30 mouse cellular contexts compared by ENCODE assay signal in the genomic region with DNA sequence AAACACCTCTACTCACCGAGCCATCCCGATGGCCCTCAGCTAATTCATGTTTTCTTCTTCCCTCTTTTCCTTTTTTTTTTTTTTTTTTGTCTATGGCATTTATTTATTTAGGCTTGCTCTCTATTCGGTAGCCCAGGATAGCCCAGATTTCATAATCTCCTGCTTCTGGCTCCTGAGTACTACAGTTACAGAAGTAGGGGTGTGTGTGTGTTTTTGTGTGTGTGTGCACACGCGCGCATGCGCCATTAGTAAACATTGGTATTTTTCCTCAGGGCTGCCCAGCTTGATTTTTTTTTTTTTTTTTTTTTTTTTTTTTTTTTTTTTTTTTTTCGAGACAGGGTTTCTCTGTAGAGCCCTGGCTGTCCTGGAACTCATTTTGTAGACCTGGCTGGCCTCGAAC. TPM values are rescaled to one million over a fixed set of nuclear protein-coding genes. Genes with fewer than 3 reads are reported as not detected.
DNase-seq lines count a peak whose midpoint lies in the region; ATAC-seq lines count a peak whose summit lies in the region.
"Had no signal": no experiment of that assay in that cellular context is flagged by ENCODE, and none has a peak within 500 bp of the region (broad histone marks: within the 10 kb centered on the region; RNA-seq: fewer than 3 reads in every experiment).

No protein-coding gene starts in this region.

- no peak for DNase-seq in forebrain, embryonic 10.5 days (ENCODE audit: extremely low spot score, low spot score)
- DNase-seq in neural tube, embryonic 10.5 days (ENCODE audit: extremely low spot score, low spot score): no peak
- DNase-seq in heart, adult 18-20 months: no peak
- DNase-seq in heart, adult 8-10 months (ENCODE audit: low spot score): no peak
- DNase-seq in right cerebral cortex, postnatal 14 days: no peak
- DNase-seq: adrenal gland, postnatal 25 days; cerebellum, adult 9-11 months; gastrocnemius, postnatal 36 days; kidney, adult 11 months; kidney, postnatal 36 days; liver, embryonic 13.5 days; lung, adult 2 months; lung, postnatal 14 days; thymus, postnatal 14 days had no signal

- peaks cover 3% of the 10 kb centered on the region; the same call in 1 of the 2 replicates for H3K9me3 ChIP-seq in forebrain, embryonic 12.5 days
- peaks cover 8% of the 10 kb centered on the region; the same call in 1 of the 2 replicates for H3K9me3 ChIP-seq in forebrain, embryonic 10.5 days
- peaks cover 13% of the 10 kb centered on the region; the same call in 1 of the 2 replicates for H3K9me3 ChIP-seq in neural tube, embryonic 15.5 days (replicated peaks)
- H3K9me3 ChIP-seq in midbrain, embryonic 12.5 days: no peaks in the 10 kb centered on the region
- H3K9me3 ChIP-seq: liver, embryonic 13.5 days had no signal

- WGBS in forebrain, embryonic 12.5 days: 90% methylated on average over 9 of the region's 9 CpGs
- 92% methylated on average over 9 of the region's 9 CpGs for WGBS in forebrain, embryonic 10.5 days
- 85% methylated on average over 9 of the region's 9 CpGs for WGBS in neural tube, embryonic 15.5 days
- WGBS in midbrain, embryonic 12.5 days: 90% methylated on average over 9 of the region's 9 CpGs

- H3K9ac ChIP-seq in forebrain, embryonic 12.5 days: no peak overlapping the region
- no peak overlapping the region for H3K9ac ChIP-seq in neural tube, embryonic 15.5 days (replicated peaks)
- no peak overlapping the region for H3K9ac ChIP-seq in midbrain, embryonic 12.5 days (replicated peaks)
- H3K9ac ChIP-seq: kidney, embryonic 15.5 days; liver, embryonic 13.5 days; neural tube, embryonic 12.5 days had no signal

- H3K27ac ChIP-seq in forebrain, embryonic 12.5 days: peak overlapping the region; percentile 78; the same call in 1 of the 2 replicates
- H3K27ac ChIP-seq in forebrain, embryonic 10.5 days: no peak overlapping the region
- H3K27ac ChIP-seq in neural tube, embryonic 15.5 days (replicated peaks): peak overlapping the region; percentile 28
- peak overlapping the region; percentile 50; the same call in 1 of the 2 replicates for H3K27ac ChIP-seq in midbrain, embryonic 12.5 days (replicated peaks)
- H3K27ac ChIP-seq: kidney, embryonic 15.5 days; liver, embryonic 13.5 days; neural tube, embryonic 12.5 days had no signal

- no peak overlapping the region for H3K4me3 ChIP-seq in forebrain, embryonic 12.5 days (replicated peaks)
- no peak overlapping the region for H3K4me3 ChIP-seq in forebrain, embryonic 10.5 days
- no peak overlapping the region for H3K4me3 ChIP-seq in neural tube, embryonic 15.5 days (replicated peaks)
- H3K4me3 ChIP-seq in midbrain, embryonic 12.5 days: no peak overlapping the region
- H3K4me3 ChIP-seq: kidney, embryonic 15.5 days; liver, embryonic 13.5 days; neural tube, embryonic 12.5 days had no signal

- H3K4me1 ChIP-seq in forebrain, embryonic 12.5 days: peaks cover 6% of the 10 kb centered on the region
- H3K4me1 ChIP-seq in forebrain, embryonic 10.5 days: peaks cover 10% of the 10 kb centered on the region
- H3K4me1 ChIP-seq in neural tube, embryonic 15.5 days: peaks cover 3% of the 10 kb centered on the region; the same call in 1 of the 2 replicates
- peaks cover 6% of the 10 kb centered on the region for H3K4me1 ChIP-seq in midbrain, embryonic 12.5 days
- H3K4me1 ChIP-seq: kidney, embryonic 15.5 days; liver, embryonic 13.5 days; neural tube, embryonic 12.5 days had no signal

- ATAC-seq in forebrain, embryonic 12.5 days (ENCODE audit: low FRiP score): no peak
- ATAC-seq in neural tube, embryonic 15.5 days (ENCODE audit: low FRiP score): no peak
- ATAC-seq in midbrain, embryonic 12.5 days (ENCODE audit: low FRiP score, low read depth): no peak

- H3K4me2 ChIP-seq in forebrain, embryonic 12.5 days: no peak overlapping the region
- no peak overlapping the region for H3K4me2 ChIP-seq in neural tube, embryonic 15.5 days
- no peak overlapping the region for H3K4me2 ChIP-seq in midbrain, embryonic 12.5 days (replicated peaks)
- H3K4me2 ChIP-seq: heart, embryonic 11.5 days; kidney, embryonic 15.5 days; liver, embryonic 13.5 days; neural tube, embryonic 12.5 days had no signal

- no peaks in the 10 kb centered on the region for H3K36me3 ChIP-seq in forebrain, embryonic 12.5 days (replicated peaks)
- no peaks in the 10 kb centered on the region for H3K36me3 ChIP-seq in forebrain, embryonic 10.5 days (replicated peaks)
- no peaks in the 10 kb centered on the region for H3K36me3 ChIP-seq in neural tube, embryonic 15.5 days
- no peaks in the 10 kb centered on the region for H3K36me3 ChIP-seq in midbrain, embryonic 12.5 days
- H3K36me3 ChIP-seq: kidney, embryonic 15.5 days; liver, embryonic 13.5 days; neural tube, embryonic 12.5 days had no signal

- H3K27me3 ChIP-seq in forebrain, embryonic 12.5 days: no peaks in the 10 kb centered on the region
- H3K27me3 ChIP-seq in forebrain, embryonic 10.5 days (ENCODE audit: poor library complexity, severe bottlenecking): no peaks in the 10 kb centered on the region
- no peaks in the 10 kb centered on the region for H3K27me3 ChIP-seq in neural tube, embryonic 15.5 days (replicated peaks)
- no peaks in the 10 kb centered on the region for H3K27me3 ChIP-seq in midbrain, embryonic 12.5 days
- H3K27me3 ChIP-seq: kidney, embryonic 15.5 days; neural tube, embryonic 12.5 days had no signal

RNA-seq across cellular contexts. Expression of a gene that starts 13.3 kb away (rescaled TPM):
- polyA plus RNA-seq in forebrain, embryonic 12.5 days (2016; fragmentation: Nextera tagmentation; extraction: Ambion mirVana): 52.3 and 54.8 TPM in 2 replicates
- polyA plus RNA-seq in forebrain, embryonic 10.5 days (2016; fragmentation: Nextera tagmentation; extraction: Ambion mirVana): 44.4 and 48.0 TPM in 2 replicates
- polyA plus RNA-seq in neural tube, embryonic 15.5 days (2015; fragmentation: Nextera tagmentation; extraction: Ambion mirVana): 26.6 and 29.6 TPM in 2 replicates
- polyA plus RNA-seq in midbrain, embryonic 12.5 days (2016; fragmentation: Nextera tagmentation; extraction: Ambion mirVana): 49.8 and 51.1 TPM in 2 replicates
- 10 to 100 TPM; 23.3 to 25.7 TPM for total RNA-seq in heart, adult 18-20 months (2021)
- total RNA-seq in heart, adult 8-10 months (2022): 10 to 100 TPM; 22.2 to 24.3 (median 24.0) TPM

RNA-seq across cellular contexts. Expression of a gene that starts 21.3 kb away (rescaled TPM):
- polyA plus RNA-seq in forebrain, embryonic 12.5 days (2016; fragmentation: Nextera tagmentation; extraction: Ambion mirVana): 0.05 TPM in 1 of 2 replicates, not detected in the other
- polyA plus RNA-seq in forebrain, embryonic 10.5 days (2016; fragmentation: Nextera tagmentation; extraction: Ambion mirVana): 0.02 TPM in 1 of 2 replicates, not detected in the other
- polyA plus RNA-seq in neural tube, embryonic 15.5 days (2015; fragmentation: Nextera tagmentation; extraction: Ambion mirVana): 0.10 TPM in 1 of 2 replicates, not detected in the other
- polyA plus RNA-seq in midbrain, embryonic 12.5 days (2016; fragmentation: Nextera tagmentation; extraction: Ambion mirVana): not detected in 2 replicates
- not detected for total RNA-seq in heart, adult 18-20 months (2021)
- total RNA-seq in heart, adult 8-10 months (2022): not detected
- total RNA-seq: gastrocnemius, adult 18-20 months; gastrocnemius, postnatal 36 days; megakaryocyte, adult 5-6 weeks had no signal
- polyA plus RNA-seq: brain, embryonic 14.5 days; cortical plate, adult 2 months; embryonic facial prominence, embryonic 11.5 days; heart, postnatal 0 days; limb, embryonic 14.5 days; liver, embryonic 13.5 days; lung, adult 2 months; neural tube, embryonic 12.5 days had no signal

RNA-seq across cellular contexts. Expression of a gene that starts 54.5 kb away (rescaled TPM):
- polyA plus RNA-seq in forebrain, embryonic 12.5 days (2016; fragmentation: Nextera tagmentation; extraction: Ambion mirVana): 17.5 and 17.9 TPM in 2 replicates
- polyA plus RNA-seq in forebrain, embryonic 10.5 days (2016; fragmentation: Nextera tagmentation; extraction: Ambion mirVana): 14.4 and 15.6 TPM in 2 replicates
- polyA plus RNA-seq in neural tube, embryonic 15.5 days (2015; fragmentation: Nextera tagmentation; extraction: Ambion mirVana): 12.7 and 13.1 TPM in 2 replicates
- 16.2 and 17.8 TPM in 2 replicates for polyA plus RNA-seq in midbrain, embryonic 12.5 days (2016; fragmentation: Nextera tagmentation; extraction: Ambion mirVana)
- total RNA-seq in heart, adult 18-20 months (2021): 1 to 10 TPM; 3.5 to 4.6 TPM
- 1 to 10 TPM; 3.2 to 4.6 (median 4.0) TPM for total RNA-seq in heart, adult 8-10 months (2022)

RNA-seq across cellular contexts. Expression of a gene that starts 54.7 kb away (rescaled TPM):
- not detected in 2 replicates for polyA plus RNA-seq in forebrain, embryonic 12.5 days (2016; fragmentation: Nextera tagmentation; extraction: Ambion mirVana)
- not detected in 2 replicates for polyA plus RNA-seq in forebrain, embryonic 10.5 days (2016; fragmentation: Nextera tagmentation; extraction: Ambion mirVana)
- polyA plus RNA-seq in neural tube, embryonic 15.5 days (2015; fragmentation: Nextera tagmentation; extraction: Ambion mirVana): not detected in 2 replicates
- not detected in 2 replicates for polyA plus RNA-seq in midbrain, embryonic 12.5 days (2016; fragmentation: Nextera tagmentation; extraction: Ambion mirVana)
- not detected for total RNA-seq in heart, adult 18-20 months (2021)
- not detected for total RNA-seq in heart, adult 8-10 months (2022)
- total RNA-seq: adrenal gland, postnatal 25 days; gastrocnemius, adult 18-20 months; gastrocnemius, postnatal 36 days; left cerebral cortex, adult 18-20 months; left cerebral cortex, postnatal 25 days; megakaryocyte, adult 5-6 weeks had no signal
- polyA plus RNA-seq: brain, embryonic 14.5 days; cortical plate, adult 2 months; embryonic facial prominence, embryonic 11.5 days; heart, embryonic 11.5 days; heart, postnatal 0 days; kidney, embryonic 15.5 days; limb, embryonic 14.5 days; liver, embryonic 13.5 days; lung, adult 2 months; neural tube, embryonic 12.5 days; stomach, embryonic 14.5 days had no signal
